Mouse (Mus musculus): Measurements from ENCODE around the gene Aldh3b2.

Aldh3b2 gene

DNA sequence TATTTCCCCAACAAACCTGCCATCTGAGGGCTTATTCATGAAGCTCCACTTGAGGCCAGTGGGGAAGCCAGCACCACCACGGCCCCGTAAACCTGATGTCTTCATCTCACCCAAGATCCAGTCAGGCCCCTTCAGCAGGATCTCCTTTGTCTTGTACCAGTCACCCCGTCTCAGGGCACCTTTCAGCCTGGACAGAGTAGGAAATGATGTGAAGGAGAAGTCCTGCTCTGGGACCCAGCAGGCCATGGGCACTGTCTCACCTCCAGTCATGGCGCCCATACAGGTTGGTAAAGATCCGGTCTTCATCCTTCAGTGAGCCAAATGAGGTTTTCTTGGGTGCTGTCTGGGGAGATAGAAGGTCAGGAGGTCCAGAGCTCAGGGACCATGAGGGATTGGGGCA, 39.0 kb downstream of the Aldh3b2 start:
- DNase-seq (ENCODE audit: low read depth, low spot score) = no peak

DNA sequence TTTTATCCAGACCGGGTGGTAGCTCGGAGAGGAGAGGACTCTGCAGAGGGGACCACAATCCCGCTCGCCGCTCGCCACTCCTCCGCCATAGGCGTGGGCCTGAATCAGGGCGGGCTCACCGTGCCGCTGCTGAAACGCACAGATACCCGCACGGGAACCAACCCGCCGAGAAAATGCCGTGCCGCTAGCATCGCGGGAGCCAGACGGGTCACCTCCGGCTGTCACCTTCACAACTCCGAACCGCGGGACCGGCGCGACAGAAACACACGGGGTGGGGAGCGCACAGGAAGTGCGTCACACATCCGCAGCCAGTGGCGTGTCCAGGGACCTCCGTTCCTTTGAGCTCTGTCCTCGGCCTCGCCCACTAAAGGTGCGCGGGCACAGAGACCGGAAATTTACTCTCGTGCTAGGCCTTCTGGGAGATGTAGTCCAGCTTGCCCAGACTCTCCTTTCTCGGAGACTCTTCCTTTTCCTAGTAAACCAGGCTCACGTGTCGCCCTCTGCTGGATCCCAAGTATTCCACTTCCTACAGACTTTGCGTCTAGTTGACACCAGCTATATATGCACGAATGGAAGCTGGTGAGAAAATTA, 40.4 kb downstream of the Aldh3b2 start, which contains the start of gene Ndufv1:
Ndufv1 (minus strand) TSS at position 375 of the 591 bp plus-strand sequence.
- DNase-seq (ENCODE audit: low read depth, low spot score) = peak; percentile 99

DNA sequence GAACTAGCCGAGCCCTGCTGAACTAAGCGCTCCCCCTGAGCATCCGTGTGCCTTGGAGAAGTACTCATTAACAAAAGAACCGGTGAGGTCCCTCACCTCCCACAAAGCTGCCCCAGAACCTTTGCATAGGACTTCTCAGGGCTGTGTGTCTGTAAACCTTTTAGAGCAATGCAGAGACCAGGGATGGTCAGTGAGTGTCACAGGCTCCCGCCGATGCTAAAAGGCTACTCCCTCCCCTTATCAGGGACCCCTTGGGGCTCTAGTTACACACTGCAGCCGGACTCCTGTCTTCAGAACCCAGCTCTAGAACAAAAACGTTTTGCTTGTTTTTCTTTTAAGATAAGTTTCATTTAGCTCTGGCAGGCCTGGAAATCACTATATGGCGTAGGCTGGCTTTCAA, 40.9 kb downstream of the Aldh3b2 start:
- no peak for DNase-seq (ENCODE audit: low read depth, low spot score)

DNA sequence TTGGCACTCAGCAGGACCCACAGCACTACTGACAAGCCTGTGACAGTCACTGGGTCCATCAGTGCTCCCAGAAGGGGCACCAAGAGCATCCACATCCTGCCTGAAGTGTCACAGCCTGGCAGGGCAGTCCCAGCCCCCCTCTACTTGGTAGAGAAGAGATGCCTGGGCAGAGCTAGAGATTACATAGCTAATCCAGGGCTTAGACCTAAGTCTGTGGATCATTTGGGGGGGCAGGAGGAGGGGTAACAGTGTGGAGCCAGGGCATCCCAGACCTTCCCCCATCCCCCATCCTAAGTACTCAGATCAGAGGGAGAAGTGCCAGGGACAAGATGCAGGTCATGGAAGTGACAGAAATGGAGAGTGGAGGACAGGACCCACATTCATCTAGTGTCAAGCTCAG, 42.7 kb downstream of the Aldh3b2 start:
- DNase-seq (ENCODE audit: low read depth, low spot score) = no peak

DNA sequence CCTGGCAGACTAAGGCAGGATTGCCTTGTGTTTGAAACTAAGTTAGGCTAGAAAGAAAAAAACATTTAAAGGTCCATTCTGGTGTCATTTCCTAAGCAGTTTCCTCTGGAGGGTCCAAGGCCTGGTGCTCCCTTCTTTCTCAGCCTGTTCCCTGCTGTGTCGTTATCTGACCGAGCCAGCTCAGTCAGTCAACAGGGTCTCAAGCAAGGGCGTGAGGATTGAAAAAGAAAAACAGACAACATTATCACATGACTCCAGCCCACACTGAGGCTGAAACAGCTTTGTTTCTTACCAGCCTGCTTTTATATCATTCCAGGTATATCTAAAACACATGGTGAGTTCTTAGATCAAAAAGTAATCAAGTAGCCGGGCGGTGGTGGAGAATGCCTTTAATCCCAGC, 43.5 kb downstream of the Aldh3b2 start:
- DNase-seq (ENCODE audit: low read depth, low spot score) = no peak

DNA sequence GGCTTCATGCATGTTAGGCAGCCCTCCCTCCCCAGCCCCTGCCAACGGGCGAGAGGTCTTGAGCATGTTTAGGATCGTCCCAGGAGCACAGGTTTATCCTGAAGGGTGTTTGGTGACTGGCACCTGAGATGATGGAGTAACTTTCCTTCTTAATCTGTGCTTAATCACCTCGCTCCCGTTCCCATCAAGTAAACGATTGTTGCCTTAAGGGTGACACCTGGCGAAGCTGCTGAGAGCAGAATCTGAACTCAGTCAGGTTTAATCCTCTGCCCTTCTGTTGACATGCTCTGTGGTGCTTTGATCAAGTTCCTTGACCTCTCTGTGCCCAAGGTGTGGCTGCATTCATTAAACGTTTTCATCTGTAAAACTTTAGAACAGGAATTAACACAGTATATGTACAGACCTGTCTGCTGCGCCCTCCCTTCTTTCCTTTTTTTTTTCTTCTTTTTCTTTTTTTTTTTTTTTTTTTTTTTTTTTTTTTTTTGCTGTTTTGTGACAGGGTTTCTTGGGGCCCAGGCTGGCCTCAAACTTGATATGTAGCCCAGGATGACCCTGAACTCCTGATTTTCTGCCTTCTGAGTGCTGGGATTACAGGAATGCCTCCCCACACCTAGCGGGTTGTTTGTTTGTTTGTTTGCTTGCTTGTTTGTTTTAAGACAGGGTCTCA, 45.9 kb downstream of the Aldh3b2 start:
- no peak for DNase-seq (ENCODE audit: low read depth, low spot score)

DNA sequence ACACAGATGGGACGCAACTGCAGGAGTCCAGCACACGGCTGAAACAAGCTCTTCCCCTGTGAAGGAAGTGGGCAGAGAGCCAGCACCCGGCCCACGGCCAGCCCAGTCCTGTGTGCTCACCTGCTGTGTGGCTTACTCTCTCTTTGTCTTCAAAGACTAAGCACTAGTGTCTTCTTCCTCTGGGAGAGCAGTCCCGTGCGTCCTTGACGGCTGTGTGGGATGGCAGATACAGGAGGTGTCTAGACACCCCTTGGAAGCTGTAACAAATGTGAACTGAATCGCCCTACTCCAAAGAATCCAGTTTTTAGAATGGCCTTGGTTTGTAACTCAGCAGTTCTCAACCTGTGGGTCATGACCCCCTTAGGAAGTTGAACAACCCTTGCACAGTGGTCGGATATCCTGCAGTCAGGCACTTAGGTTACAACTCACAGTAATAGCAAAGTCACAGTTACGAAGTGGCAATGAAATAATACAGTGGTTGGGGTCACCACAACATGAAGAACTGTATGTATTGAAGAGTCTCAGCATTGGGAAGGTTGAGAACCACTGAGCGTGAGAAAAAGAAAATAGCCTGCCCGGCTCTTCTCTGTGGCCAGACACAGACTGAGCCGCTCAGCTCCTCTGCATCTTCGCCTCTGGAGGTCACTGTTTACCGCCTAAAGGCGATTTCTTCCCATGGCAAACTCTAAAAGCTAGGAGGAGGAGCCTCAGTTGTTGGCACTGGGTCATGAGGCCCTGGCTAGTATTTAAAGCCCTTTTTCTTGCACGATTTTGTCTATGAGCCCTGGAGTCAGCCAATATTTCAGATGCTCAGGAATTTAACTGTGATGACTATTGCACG, 46.8 kb downstream of the Aldh3b2 start:
- peak; percentile 67 for DNase-seq (ENCODE audit: low read depth, low spot score)

DNA sequence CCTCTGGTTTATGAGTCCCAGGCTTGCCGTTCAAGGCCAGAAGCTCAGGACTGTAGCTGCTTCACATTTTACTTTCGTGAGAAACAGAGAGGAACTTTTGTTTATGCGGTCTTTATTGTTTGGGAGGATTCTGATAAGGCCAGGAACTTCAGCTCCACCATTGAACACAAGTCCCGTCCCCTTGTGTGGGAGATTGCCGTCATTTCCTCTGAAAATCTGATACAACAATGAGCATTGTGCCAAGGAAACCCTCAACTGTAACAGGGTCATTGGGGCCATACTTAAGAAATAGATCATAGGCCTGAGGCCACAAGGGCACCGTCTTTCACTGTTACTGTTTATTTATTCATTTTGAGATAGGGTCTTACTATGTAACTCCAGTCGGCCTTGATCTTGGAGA, 51.1 kb downstream of the Aldh3b2 start:
- no peak for DNase-seq (ENCODE audit: low read depth, low spot score)

DNA sequence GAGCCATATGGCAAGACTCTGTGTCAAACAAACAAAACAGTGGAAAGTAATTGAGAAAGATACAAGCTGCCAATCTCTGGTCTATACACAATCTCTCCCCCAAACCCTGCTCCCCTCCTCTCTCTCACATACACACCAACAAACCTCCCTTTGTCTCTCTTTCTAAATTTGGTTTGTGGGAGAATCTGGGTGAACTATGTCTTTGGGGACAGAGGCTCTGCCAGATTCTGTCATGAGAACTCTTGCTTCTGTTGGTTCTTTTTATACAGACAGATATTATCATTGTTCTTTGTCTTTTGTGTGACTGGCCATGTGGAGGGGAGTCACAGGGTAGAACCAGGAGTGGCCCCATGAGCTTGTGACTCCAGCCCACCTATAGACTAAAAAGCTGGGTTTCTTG, 55.4 kb downstream of the Aldh3b2 start:
- peak; percentile 60 for DNase-seq (ENCODE audit: low read depth, low spot score)
